Mouse (Mus musculus) frontal cortex, postnatal 10 days (tissue): ENCODE data around the gene Cdh23.

Source experiments
- DNase-seq, 2 experiments: peaks; one replicate each; pipeline ENCODE4 v3.0.0; 2022; ENCODE audit warnings: low spot score in 2 of 2, mixed read lengths in 1 of 2

The Cdh23 gene

DNA sequence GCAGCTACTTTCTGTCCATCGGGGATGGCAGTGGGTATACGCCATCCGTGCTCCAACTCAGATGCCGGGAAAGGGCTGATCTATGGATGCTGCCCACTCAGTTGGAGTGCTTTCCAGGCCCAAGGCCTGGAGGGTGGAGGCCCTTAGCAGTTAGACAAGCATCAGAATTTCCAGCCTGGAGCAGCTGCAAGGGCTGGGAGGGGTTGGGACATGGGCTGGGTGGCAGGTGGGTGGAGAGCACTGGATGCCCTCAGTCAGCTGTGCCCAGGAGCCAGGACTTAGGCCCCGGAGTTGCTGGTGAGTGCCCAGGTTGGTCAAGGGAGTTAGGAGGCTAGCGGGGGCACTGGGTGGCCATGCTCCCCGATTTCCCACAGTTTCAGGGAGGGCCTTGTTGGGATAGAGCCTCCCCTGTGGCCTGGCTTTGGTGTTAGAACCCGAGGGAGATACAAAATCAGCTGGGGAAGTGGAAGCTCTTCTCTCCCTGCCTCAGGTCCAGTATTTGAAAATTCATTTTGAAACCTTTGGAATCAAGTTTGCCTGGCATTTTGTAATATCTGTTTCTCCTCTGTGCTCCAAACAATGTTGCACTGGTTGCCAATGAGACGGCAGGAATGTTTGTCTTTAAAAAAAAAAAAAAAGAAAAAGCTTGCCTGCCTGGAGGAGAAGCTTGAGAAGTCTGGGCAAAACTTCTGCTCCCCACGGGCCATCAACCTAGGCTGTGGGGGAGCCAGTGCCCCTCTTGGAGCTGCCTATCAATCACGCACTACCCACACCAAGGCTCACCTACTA is 295.6 kb downstream of the Cdh23 start:
- no peak for DNase-seq

DNA sequence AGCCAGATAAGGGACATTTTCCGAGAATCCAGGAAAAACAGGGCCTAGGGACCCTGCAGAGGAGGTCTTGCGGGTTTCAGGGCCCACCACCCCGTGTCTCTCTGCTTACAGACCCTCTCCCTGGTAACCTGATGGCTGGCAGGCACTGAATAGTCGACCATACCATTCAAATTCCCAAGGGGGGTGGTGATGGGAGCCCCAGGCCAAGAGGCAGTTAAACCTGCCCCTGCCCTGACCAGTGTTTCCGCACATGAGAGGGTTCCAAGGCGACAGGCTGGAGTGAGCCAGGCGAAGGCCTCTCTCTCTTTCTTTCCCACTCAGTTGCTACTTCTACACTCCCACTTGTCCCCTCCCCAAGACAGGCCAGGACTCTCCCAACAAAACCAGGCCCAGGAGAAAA is 296.8 kb downstream of the Cdh23 start, which contains the start of gene Gm17455:
TSS of gene Gm17455 (plus strand) at position 278 of the 400 bp plus-strand sequence.
- DNase-seq = no peak

DNA sequence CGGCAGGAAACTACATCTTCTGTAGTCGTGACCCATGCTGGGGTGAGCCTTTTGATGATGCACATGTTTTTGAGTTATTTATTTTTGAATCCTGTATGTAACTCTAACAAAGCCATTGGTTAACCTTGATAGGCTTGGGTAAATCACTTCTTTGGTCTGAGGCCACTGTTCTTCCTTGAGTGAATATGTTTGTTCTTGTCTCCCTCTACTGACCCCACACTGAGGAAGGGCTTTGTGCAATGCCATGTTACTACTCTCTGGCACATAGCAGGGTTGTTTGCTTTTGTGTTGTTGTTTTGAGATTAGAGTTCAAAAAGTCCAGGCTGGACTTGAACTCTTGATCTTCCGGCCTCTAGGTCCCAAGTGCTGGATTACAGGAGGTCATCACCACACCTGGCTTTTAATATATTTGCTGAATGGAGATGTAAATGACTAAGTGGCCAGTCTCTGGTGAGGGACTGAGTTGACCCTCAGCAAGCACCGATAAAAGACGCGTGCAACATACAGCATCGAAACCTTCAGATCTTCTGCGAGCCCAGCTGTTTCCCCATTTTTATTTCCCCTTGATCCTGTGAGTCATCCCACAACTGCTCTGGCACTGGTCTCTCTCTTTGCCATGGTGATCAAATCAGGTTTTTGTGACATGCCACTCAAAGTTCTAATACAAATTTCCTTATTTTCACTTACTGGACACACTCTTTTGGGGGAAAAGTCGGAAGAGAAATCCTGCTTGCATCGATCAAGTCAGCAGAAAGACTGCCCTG is 298.1 kb downstream of the Cdh23 start:
- no peak for DNase-seq

DNA sequence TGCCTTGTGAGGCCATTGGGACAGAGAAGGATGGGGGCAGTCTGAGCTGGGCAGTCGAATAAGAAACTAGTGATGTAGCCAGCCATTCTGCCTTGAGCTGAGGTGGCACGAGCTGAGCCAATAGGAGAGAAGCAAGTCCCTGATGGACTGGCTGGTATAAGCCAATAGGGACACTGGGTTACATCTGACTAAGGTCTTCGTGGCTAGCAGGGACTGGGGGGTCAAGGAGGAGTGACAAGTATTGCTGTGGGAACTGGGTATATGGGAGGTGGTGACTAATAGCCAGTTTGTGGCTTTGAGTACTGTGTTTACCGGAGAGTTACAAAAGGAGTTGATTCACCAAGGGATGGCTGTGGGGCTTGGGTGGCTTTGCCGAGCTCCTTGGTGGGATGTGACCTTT is 300.7 kb downstream of the Cdh23 start:
- no peak for DNase-seq

DNA sequence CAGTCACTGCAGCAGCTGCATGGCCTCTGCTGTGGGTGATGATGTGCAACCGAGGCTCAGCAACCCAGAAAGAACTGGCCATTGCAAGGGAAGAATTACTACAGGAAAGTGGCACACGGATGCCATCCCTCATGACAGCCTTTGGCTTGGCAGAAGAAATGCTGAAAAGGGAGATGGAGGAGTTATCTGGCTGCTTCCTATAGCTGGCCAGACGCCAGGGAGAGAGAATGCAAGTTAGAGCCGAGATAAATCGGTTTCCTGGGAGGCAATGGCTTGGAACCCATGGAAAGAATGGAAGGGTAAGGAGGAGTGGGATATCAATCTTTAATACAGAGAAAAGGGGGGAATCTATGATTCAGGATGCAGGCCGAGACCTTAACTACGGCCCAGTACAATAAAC is 301.4 kb downstream of the Cdh23 start:
- no peak for DNase-seq

DNA sequence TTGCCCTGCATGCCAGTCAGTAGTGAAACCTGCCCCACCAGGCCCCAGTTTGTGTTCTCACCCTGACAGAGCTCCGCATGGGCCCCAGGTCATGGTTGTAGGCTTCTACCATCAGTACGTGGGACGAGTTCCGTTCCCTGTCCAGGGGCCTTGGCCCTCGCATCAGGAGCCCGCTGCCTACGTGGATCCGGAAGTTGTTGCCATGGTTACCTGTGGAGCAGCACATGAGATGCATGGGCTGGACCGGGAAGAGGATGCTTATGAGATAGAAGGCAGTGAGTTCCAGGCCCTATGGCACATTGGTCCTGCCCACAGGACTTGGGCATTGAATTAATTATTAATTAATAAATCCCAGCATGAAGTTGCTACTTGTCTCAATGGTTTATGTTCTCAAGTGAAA is 304.6 kb downstream of the Cdh23 start:
- no peak for DNase-seq

DNA sequence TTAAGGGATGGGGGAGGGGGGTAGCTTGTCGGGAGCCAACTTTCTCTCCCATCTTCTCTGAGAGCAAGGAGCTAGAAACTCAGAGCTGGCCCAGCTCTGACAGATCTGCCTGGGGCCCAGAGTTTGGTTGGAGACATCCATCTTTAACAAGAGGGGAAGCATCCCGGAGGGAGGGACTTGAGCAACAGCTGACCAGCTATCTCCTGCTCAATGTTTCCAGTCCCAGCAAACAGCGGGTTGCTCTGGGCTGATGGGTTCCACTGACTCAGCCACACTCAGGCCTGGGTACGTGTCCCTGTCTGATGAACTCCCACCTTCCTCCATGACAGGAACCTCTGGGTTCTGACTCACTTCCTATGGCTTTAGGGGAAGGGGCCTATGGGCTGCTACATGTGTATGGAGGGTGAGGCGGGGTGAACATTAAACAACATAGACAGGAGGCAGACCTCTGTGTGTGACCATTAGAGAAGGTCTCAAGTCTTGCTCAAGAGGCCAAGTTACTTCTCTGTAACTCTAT is 305.3 kb downstream of the Cdh23 start:
- DNase-seq = no peak

DNA sequence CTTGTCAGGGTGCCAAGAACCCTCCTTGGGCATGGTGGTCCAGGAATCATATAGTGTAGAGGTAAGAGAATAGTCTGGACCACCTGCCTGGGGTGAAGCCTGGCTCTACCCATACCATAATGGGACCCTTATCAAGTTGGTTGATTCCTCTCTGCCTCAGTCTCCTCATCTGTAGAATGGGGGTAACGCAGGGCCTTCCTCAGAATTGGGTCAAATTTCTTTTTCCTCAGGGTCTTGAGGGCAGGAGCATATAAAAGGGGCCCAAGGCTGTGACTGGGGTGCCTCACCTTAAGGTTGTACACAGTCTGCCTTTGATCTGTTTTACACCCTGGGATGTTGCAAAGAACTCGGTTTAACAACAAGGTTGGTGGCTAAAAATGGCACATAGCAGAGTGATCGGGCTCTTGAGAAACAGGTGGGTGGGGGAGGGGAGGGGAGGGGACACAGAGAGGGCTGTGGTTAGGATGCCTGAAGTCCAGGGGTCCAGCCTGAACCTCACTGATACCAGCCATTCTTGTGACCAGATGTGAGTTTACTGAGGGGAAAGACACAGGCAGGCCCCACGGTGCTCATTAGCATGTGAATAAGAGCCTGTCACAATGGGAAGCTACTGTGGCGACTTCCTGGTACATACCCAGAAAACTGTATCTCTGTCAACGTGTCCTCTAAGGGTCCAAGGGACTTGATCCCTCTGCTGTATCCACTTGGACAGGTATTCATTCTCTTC is 305.9 kb downstream of the Cdh23 start:
- DNase-seq = no peak

DNA sequence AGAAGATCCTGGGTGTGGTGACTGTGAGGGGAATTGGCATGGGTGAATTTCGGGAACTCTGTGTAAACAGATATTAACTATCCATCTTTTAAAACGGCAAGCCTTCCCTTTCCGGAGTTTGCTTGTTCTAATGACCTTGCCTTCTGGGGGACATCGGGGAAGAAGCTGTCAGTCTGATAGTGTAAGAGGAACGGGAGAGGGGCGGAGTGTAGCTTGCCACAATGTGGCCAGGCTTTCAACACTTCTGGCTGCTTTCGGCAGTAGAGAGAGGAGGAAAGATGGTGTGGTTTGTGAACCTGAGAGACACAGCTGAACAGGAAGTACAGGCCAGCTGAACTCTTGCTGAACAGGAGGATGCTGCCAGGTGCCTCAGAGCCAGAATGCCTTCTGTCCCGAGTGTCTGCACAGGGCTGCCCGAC is 306.8 kb downstream of the Cdh23 start:
- DNase-seq = no peak

DNA sequence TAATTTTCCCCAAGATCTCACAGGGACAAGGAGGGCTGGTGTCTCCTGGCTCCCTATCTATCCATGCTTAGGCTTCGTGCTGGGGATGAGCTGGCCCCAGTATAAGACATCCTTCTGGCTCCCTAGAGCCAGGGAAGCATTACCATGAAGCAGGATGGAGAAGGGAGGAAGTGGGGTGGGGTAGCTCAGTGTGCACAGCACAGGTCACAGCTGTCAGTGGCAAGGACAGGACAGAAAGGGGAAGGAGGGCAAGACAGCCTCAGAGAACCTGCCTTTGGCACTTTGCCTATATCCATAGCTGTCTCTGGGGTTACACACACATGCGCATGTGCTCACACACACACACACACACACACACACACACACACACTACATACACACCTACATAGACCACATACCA is 308.0 kb downstream of the Cdh23 start:
- no peak for DNase-seq

DNA sequence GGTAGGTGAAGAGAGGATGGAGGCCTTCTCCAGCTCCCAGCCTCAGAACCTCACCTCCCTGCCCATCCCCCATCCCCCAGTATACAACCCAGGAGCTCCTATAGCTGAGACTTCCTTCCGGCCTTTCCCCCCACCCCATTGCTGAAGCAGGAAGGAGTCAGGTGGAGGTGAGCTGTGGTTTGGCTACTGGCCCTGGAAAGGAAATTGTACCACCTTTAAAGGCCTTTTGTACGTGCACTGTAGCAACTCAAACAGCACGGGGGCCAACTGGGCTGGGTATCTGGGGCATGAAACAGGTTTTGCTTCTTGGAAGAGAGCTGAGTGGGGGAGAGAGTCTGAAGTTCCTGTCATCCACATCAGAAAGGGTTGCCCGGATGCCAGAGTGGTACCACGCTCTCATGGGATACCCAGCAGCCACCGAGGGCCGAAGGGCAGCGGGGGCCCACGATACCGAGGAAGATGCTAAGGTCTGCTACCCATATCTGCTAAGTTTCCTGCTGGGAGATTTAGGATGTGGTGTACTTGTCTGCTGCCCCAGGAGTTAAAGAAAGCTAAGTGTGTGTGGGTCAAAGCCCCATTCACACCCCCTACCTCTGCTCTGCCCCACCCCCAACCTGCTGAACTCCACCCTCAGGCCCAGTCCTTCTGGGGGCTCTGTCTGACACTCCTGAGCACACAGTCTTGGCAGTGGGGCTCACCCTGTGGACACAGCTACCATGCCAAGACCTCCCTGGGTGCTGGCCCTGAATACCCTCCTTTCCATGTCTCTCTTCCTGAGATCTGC is 315.0 kb downstream of the Cdh23 start:
- DNase-seq = no peak

DNA sequence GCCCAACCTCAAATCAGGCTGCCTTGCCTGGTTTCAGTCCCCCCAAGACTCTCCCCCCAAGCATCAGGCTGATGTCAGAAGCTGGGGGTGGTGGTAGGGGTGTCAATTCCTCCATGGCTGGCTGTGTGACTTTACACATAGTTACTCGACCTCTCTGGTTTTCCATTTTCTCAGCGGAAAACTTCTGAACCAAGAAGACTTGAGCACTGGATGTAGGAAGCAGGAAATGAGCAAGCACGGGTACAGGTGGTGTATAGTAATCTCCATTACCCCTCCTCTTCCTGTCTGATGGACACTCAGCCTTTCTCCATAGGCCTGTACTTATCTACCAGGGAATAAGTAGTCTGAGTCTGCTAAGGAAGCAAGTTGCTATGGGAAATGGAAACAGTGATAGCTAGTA is 316.1 kb downstream of the Cdh23 start:
- DNase-seq = no peak

DNA sequence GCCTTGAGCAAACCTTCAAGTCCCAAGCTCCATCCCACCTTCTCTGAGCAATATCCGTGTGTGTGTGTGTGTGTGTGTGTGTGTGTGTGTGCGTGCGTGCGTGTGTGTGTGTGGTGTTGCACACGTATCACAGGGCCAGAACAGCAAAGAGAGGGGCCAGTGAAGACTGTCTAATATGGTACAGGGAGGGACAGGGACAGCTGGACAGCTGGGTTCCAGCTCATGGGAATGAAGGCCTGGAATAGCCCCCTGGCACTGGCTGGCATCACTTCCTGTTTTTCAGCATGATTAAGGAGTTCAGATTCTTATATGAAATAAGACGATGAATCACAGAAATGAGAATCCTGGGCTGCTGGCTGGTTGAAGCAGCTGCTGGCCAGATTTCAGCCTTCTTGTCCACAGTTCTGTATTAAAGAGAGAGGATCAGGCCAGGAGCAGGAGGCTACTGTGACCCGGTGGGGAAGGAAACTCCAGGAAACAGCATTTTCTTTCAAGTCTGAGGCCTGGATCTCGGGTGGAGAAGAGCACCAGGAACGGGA is 316.8 kb downstream of the Cdh23 start:
- no peak for DNase-seq

DNA sequence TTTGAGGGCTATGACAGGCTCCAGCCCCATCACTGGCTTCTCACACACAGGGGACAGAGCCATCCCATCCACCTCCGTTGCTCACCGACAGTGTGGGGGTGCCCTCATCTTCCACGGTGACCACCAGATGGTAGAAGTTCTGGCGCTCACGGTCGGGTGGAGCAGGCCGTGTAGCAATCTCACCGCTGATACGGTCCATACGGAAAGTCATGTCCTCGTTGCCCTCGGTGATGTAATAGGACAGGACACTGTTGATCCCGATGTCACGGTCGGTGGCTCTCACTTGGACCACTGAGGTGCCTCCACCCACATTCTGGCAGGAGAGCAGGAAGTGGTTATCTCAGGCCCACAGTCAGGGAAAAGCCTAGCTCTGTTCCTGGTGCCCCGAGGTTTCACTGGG is 319.6 kb downstream of the Cdh23 start:
- no peak for DNase-seq

DNA sequence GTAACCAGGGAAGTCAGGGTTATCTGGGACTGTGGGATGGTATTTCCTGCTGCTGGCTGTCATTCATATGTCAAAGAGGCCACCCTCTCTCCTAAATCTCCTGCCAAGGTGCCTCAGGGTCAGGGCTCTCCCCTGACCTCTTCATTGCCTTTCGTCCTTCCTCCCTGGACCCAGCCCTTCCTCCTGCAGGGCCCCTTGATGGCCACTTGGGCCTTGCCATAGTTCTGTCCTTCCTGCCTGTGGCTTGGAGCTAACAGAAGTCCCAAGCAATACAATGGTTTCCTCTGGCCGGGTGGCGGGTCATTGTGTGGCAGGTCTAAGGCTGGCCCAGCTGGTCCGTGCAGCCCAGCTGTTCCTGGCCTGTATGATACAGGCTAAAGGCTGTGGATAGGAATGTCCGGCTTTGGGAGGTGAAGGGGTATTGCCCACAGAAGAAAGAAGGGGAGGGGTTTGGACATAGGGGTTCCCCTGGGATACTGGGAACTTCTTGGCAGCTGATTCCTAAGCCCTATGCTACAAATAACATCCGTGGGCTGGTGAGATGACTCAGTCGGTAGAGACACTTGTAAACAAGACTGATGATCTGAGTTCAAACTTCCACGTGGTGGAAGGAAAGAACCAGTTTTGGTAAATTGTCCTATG is 322.2 kb downstream of the Cdh23 start:
- no peak for DNase-seq

DNA sequence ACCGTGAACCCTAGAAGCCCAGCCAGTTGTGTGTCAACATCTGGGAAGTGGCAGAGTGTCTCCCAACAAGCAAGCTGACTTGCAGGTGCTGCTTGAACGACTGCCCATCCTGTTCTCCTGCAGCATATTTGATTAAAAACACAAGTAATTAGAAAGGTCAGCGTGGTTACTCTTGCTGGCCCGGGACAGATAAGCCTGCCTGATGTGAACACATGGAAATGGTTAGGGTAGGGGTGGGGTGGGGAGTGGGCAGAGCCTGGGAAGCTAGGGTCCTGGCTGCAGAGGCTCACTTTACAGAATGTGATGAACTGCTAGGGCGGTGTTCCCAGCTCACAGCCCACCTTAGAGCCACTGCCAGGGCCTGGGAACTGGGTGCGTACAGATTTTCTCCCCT is 322.8 kb downstream of the Cdh23 start:
- DNase-seq = no peak

DNA sequence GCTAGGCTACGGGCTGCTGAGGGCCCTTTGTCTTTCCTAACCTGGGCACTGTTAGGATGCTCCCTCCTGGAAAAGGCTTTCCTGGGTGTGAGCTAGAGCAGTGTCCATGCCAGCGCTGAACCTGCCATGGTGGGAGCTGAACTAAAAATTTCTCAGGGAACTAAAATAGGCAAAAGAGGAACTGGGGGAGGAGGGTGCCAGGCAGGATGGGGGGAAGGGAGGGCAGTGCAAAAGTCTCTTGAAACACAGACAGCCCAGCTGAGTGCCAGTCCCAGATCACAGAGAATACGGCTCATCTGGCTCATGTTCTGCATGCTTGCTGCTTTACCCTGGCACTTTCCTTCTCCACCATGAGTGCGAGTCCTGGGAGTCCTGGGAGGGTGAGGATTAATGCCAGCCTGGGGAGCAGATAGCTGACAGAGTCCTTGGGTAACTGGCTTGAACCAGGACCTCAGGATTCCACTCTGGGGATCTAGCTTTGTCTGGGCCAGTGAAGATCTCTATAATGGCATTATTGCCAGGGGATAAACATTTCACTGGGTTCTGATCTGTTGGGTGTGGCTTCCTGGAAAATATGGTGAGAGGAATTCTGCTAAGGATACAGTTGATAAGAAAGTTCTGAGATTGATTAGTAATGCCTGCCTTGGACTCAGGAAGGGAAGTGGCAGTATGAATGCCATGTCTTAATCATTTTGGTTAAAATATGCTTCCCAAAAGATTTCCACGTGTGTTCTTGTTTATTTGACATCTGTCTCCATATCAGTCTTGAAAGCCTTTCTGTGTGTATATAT is 324.5 kb downstream of the Cdh23 start:
- DNase-seq = no peak

DNA sequence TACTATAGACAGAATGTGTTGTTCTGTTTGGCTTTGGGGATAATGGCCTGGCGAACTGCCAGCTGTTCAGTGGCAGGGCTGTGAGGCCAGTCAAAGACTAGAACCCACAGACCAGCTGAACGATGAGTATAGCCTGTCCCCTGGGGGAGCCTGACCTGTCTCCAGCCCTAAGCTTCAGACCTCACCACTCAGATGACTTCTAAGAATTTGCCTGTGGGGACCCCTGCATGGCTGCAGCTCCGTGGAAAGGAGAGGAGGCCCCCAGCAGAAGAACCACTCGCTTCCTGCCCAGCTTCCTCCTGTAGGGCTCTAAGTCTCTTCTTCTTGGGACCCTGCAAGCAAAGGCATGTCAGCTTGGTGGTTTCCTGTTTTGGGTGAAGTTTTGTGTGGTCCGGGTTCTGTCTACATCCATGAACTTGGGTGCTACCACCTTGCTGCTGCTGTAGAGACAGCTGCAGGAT is 325.7 kb downstream of the Cdh23 start:
- DNase-seq = no peak

DNA sequence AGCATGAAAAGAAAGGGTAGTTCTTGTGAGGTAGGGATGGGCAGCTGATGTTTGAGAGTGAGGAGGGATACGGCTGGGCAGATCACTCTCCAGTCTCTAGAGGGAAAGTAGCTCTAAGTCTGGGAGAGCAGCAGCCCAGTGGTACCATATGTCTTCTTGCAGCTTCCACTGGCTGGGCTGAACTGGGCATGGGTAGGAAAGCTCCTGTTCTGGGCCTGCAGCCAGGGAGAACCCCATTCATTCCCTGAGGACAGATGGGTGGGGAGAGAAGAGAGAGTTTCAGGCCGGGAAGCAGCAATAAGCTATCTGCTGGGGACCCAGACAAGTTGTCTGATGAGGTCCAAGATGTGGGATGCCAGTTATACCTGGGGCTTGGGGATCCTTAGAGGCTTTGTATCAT is 326.2 kb downstream of the Cdh23 start:
- DNase-seq = no peak

DNA sequence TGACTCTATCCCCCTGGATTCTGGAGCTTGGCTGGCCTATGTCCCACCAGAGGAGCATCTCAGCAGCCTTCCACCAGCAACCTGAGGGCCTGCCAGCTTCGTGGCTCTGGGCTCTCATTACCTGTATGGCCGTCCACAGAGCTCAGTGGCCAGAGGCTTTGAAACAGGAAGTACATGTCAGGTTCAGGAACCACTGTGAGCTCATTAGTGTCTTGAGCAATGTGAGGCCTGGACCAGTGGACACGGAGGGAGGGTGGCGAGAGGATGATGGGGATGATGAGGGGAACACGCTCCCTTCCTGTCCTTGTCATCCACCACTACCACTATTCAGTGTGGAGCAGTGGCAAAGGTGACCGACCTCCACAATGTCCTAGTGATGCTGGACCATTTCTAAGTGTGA is 326.9 kb downstream of the Cdh23 start:
- DNase-seq = no peak
